Mouse (Mus musculus): ENCODE data around the gene Tnr.

The Tnr gene

GRCm38 (mm10) chr1:159792546-159792945 is 269.0 kb downstream of the Tnr start:
- no peak for DNase-seq (ENCODE audit: low spot score in 2 of 2)

DNA sequence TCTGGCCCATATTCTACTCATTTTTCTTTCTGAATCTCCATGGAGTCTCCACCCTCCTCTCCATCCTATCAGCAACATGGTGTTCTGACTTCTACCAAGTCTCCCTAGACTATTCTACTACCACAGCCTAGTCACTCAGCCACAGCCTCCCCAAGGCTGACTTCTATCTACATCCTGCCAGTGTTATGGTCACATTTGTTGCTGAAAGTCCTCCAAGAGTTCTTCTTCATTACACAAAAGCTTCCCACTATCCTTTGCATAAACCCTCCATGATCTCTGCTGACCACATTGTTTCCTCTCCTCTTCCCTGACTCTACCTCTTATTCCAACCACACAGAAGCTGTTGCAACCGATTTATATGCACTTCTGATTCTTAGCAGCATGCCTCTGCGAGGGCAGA is 272.5 kb downstream of the Tnr start:
- no peak for DNase-seq (ENCODE audit: low spot score in 2 of 2)

DNA sequence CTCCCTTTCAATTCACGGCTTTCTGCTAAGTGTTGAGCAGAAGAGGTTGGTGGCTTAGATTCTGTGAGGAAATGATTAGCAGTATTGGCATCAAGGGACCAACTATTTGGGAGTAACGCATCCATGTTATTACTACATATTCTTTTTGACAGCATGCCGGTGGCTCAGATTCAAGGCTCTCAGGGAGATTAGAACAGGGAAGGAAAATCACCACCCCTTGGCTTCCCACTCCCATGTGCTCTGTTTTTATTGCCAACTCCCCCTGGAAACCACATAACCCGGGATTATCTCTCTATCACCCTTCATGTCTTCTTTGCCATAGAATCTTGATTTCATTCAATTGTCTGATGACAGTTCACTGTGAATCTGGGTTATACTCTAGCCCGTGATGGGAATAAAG is 276.8 kb downstream of the Tnr start:
- DNase-seq (ENCODE audit: low spot score in 2 of 2) = no peak

- no peak for DNase-seq (ENCODE audit: low spot score in 2 of 2)
Measured at GRCm38 (mm10) chr1:159801753-159802152, 278.2 kb downstream of the Tnr start.

GRCm38 (mm10) chr1:159803711-159804110 is 280.1 kb downstream of the Tnr start:
- DNase-seq (ENCODE audit: low spot score in 2 of 2) = no peak

DNA sequence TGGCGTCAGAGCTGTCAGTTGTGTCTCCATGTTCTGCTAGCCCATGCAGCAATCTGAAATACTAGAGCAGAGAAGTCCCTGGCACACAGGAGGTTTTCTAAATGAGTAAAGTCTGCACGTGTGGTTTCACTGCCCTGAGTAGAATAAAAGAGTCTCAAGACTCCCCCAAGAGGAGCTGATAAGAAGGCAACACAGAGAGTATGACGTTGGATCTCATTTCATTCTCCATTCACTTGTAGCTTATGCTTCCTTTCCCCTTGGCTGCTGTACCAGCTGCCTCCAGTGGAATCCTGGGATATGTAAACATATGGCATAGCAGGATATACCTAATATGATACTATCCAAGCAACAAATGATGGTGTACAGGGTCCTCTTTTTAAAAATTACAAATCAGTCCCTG is 285.9 kb downstream of the Tnr start:
- no peak for DNase-seq (ENCODE audit: low spot score in 2 of 2)

DNA sequence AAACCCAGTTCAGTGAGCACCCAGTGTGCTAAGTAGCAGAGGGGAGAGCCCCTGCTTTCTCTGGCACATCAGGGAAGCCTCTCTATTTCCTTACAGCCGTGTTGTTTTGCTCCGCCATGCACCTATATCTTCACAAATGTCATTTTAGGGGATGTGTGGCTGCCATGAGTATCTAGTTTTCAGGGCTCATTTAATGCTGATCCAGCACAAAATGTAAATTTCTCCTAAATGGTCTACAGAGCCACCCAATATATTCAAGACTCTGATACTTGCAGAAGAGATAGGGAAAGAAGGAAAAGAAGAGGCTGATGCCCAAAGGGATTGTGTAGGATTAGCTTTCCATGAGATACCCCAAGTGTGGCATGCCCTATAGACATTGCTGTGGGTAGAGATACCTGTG is 288.2 kb downstream of the Tnr start:
- DNase-seq (ENCODE audit: low spot score in 2 of 2) = no peak

GRCm38 (mm10) chr1:159812820-159813411 is 289.3 kb downstream of the Tnr start:
- peak; percentile 44 to 50 for DNase-seq (ENCODE audit: low spot score in 2 of 2)

DNA sequence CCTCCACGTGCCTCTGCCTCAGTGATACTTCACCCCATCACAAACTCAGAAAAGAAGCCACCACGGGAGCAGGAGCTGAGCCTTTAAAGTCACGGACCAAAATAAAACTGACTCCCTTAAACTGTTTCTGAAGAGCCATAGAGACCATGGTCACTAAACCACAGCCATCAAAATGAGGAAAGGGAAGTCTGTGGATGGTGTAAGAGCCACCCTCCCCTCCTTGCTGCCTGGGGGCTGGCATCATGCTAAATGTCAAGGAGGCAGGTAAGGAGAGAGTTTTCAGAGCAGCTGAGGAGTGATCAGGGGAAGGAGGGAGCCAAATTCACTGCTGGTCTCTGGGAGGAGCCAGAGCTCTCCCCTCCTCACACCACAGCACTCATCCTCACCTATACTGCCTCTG is 290.8 kb downstream of the Tnr start:
- peak in 1 of 2 experiments; percentile 2 for DNase-seq (ENCODE audit: low spot score in 2 of 2)

- DNase-seq (ENCODE audit: low spot score in 2 of 2) = no peak
Measured at GRCm38 (mm10) chr1:159816614-159817371, 293.2 kb downstream of the Tnr start.

GRCm38 (mm10) chr1:159819511-159819910 is 295.9 kb downstream of the Tnr start:
- no peak for DNase-seq (ENCODE audit: low spot score in 2 of 2)

DNA sequence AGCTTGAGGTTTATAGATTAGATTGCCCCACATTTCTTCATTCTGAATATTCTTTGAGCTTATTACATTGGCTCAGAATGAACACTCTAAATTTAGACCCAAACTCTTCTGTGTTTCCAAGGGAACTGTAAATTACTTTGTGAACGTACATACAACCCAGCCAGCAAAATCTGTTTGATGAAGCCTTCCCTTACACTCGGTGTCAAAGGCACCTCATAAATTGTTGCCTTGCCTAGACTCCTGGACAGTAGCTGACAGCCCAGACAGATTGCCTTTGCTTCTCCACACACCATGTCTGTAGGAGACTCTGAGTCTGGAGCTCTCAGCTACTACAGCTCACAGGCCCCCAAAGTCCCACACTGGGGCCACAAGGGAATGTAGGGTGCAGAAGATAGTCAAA is 298.8 kb downstream of the Tnr start:
- DNase-seq (ENCODE audit: low spot score in 2 of 2) = no peak

DNA sequence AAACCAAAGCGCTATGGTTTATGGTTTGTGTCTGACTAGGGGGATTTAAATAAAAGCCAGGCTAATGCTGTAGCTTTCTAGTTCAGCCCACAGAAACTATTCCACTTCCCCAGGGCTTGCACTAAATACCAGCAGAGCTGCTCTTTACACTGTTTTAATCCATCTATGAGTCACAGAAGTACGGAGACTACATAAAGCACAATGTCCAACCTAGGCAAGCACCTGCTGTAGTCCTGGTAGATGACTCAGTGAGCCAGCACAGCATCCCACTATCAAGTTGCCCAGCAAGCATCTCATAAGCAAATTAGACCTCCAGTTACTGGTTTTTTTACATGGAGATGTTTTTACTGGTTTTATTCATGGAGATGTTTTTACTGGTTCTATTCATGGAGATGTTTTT is 305.0 kb downstream of the Tnr start:
- DNase-seq (ENCODE audit: low spot score in 2 of 2) = no peak

DNA sequence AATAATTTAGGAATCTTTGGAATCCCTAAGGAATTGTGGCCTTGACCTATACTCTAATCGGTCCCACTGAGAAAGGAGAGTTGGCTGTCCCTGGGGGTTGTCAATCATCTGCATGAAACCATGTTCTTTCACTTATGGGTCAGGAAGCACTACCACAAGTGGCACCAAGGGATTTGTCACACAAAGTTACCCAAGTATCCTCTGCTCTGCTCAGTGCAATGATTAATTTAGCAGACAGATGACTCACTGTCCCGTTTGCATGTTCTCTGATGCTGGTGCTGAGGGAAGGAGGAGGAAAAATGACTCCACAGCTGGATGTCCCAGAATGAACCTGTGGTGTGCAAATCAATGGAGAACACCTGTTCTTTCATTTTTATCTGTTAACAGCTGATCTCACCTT is 309.6 kb downstream of the Tnr start:
- DNase-seq (ENCODE audit: low spot score in 2 of 2) = no peak

GRCm38 (mm10) chr1:159833646-159834338 is 310.2 kb downstream of the Tnr start:
- no peak for DNase-seq (ENCODE audit: low spot score in 2 of 2)

- no peak for DNase-seq (ENCODE audit: low spot score in 2 of 2)
Measured at GRCm38 (mm10) chr1:159835126-159835525, 311.6 kb downstream of the Tnr start.

DNA sequence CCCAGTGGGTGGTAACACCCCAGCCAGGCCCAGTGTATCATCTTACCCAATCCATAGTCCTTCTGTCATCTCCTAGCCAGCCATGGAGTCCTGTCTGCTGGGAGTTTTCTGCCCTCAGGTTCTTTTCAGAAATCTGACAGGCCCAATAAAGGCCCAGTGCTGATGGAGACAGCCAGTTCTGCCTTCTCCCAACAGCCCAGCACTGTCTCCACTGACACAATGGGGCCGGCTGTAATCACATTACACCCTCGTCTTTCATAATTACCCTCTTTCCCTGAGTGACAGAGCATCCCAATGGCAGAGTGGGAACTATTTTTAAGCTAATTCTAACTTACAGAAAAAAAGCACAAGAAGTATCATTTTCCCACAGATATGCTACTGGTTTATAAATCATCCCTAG is 316.8 kb downstream of the Tnr start:
- no peak for DNase-seq (ENCODE audit: low spot score in 2 of 2)

- no peak for DNase-seq (ENCODE audit: low spot score in 2 of 2)
Measured at GRCm38 (mm10) chr1:159842876-159843275, 319.3 kb downstream of the Tnr start.

DNA sequence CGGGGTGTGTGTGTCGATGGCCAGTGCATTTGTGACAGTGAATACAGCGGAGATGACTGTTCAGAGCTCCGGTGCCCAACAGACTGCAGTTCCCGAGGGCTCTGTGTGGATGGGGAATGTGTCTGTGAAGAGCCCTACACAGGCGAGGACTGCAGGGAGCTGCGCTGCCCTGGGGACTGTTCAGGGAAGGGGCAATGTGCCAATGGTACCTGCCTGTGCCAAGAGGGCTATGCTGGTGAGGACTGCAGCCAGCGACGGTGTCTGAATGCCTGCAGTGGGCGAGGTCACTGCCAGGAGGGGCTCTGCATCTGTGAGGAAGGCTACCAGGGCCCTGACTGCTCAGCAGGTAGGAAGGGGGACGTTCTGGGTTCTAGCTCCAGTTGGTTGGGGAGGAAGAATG is 328.5 kb downstream of the Tnr start:
- DNase-seq (ENCODE audit: low spot score in 2 of 2) = no peak

DNA sequence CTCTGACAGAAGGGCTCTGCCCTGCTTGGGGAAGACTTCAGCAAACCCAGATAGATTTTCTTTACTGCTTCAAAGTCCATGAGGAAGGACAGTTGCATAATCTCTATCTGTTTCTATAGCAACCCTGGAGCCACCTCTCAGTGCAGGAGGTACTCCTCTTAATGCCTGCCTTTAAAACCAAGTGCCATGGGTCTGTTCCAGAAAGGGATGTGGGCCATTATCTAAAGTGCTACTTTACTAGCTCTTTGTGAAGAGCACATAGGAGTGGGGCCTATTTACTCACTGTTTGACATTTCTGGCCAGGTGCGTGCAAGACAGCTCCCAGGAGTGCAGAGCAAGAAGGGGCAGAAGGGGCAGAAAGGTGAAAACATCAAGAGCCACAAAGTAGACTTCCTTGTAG is 330.7 kb downstream of the Tnr start:
- DNase-seq (ENCODE audit: low spot score in 2 of 2) = no peak

- DNase-seq (ENCODE audit: low spot score in 2 of 2) = no peak
Measured at GRCm38 (mm10) chr1:159861782-159862474, 338.4 kb downstream of the Tnr start.

DNA sequence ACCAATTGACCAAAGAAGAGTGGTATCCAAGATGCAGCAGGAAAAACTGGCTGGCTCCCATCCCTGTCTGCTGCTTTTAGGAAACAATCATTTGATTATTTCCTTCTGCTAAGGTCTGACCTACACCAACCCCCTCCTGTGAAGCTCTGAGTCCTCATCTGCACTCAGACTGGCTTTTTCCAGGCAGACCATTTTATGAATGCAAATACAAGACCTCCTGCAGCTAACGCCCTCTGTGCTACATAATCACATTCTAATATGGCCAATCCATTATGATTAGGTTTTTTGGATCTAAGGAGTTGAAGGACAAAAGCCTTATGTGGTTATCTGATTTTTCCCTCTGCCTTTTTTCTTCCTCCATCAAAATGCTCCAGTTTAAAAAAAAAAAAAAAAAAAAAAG is 342.1 kb downstream of the Tnr start:
- DNase-seq (ENCODE audit: low spot score in 2 of 2) = no peak
